Mouse (Mus musculus) forebrain, embryonic 11.5 days (tissue): ENCODE results near the gene Ppp1r9a. TPM values are rescaled to one million over a fixed set of nuclear protein-coding genes. Genes with fewer than 3 reads are reported as not detected.
A peak's percentile ranks its signal among the peaks of the same experiment; 100 is the strongest.

Experiments
- ATAC-seq: fragments of 200-750 bp; cut with Nextera tagmentation; replicated peaks from 2 replicates; pipeline ENCODE4 v1.8.0; 2017; ENCODE audit warnings: moderate TSS enrichment; ENCODE audit not compliant: low FRiP score
- DNase-seq: peaks from one replicate; pipeline ENCODE4 v3.0.0-alpha.2; 2017; ENCODE audit warnings: low spot score
- H3K27ac ChIP-seq: fragments of 300-500 bp; sonication (generic); 2 replicates; pipeline ENCODE4 v1.5.1; 2014; ENCODE audit warnings: low read depth, low read length
- H3K27me3 ChIP-seq: fragments of 300-500 bp; sonication (generic); 2 replicates; pipeline ENCODE4 v1.6.1; 2014; ENCODE audit warnings: mild to moderate bottlenecking, low read length, mixed read lengths; ENCODE audit not compliant: control insufficient read depth, insufficient read depth
- H3K36me3 ChIP-seq: fragments of 300-500 bp; sonication (generic); 2 replicates; pipeline ENCODE4 v1.6.1; 2014; ENCODE audit warnings: mild to moderate bottlenecking, low read length, moderate library complexity, mixed read lengths; ENCODE audit not compliant: control insufficient read depth, insufficient read depth
- H3K4me1 ChIP-seq: fragments of 300-500 bp; sonication (generic); replicated peaks from 2 replicates; pipeline ENCODE4 v1.6.1; 2014; ENCODE audit warnings: low read length, mixed read lengths; ENCODE audit not compliant: control insufficient read depth, insufficient read depth
- H3K4me2 ChIP-seq: fragments of 300-500 bp; sonication (generic); 2 replicates; pipeline ENCODE4 v1.6.1; 2014; ENCODE audit warnings: low read depth, mild to moderate bottlenecking, low read length, moderate library complexity, mixed read lengths; ENCODE audit not compliant: severe bottlenecking
- H3K4me3 ChIP-seq: fragments of 300-500 bp; sonication (generic); 2 replicates; pipeline ENCODE4 v1.5.1; 2014; ENCODE audit warnings: low read depth, low read length
- H3K9ac ChIP-seq: fragments of 300-500 bp; sonication (generic); 2 replicates; pipeline ENCODE4 v1.6.1; 2014; ENCODE audit warnings: low read length
- H3K9me3 ChIP-seq: fragments of 300-500 bp; sonication (generic); 2 replicates; pipeline ENCODE4 v1.6.1; 2016; ENCODE audit warnings: low read length, mixed read lengths; ENCODE audit not compliant: control insufficient read depth
- WGBS: fragments of 180-500 bp; shearing (Covaris S2); extraction: QIAGEN DNeasy Blood & Tissue Kit; methylation state at CpG from one replicate; pipeline ENCODE4 v1.1.7; 2014; 5-methylcytosine and 5-hydroxymethylcytosine counted together
- polyA plus RNA-seq: library from polyadenylated mRNA; unstranded; fragments of >200 nt; fragmentation: Nextera tagmentation; extraction: Ambion mirVana; gene quantifications from 2 replicates; pipeline ENCODE4 v1.2.1, GENCODE M21; 2014

The Ppp1r9a gene
- polyA plus RNA-seq, 1 experiment from 2014 or later = 29.2 TPM

GRCm38 (mm10) chr6:5000788-5001187 lies 98.1 kb downstream of the Ppp1r9a start:
- WGBS = 49% methylated on average over 8 of the region's 8 CpGs
- DNase-seq = no peak
- no peak overlapping the region for H3K4me2 ChIP-seq
- no peaks in the 10 kb centered on the region for H3K4me1 ChIP-seq
- no peaks in the 10 kb centered on the region for H3K27me3 ChIP-seq
- H3K36me3 ChIP-seq = no peaks in the 10 kb centered on the region
- H3K4me3 ChIP-seq = no peak overlapping the region
- no peak overlapping the region for H3K9ac ChIP-seq
- H3K27ac ChIP-seq = no peak overlapping the region
- peak; percentile 53; the same call in 1 of the 2 replicates for ATAC-seq
- no peaks in the 10 kb centered on the region for H3K9me3 ChIP-seq

- no peak for ATAC-seq
- 65% methylated on average over 22 of the region's 22 CpGs for WGBS
These were observed 103.0 kb downstream of the Ppp1r9a start for GRCm38 (mm10) chr6:5005491-5006275.

GRCm38 (mm10) chr6:5006283-5006946 lies 103.7 kb downstream of the Ppp1r9a start:
- no peak overlapping the region for H3K9ac ChIP-seq
- H3K9me3 ChIP-seq = no peaks in the 10 kb centered on the region
- ATAC-seq (no peak), DNase-seq (no peak)
- H3K4me1 ChIP-seq = peaks cover 7% of the 10 kb centered on the region
- H3K27ac ChIP-seq = no peak overlapping the region
- no peaks in the 10 kb centered on the region for H3K36me3 ChIP-seq
- no peak overlapping the region for H3K4me2 ChIP-seq
- no peak overlapping the region for H3K4me3 ChIP-seq
- no peaks in the 10 kb centered on the region for H3K27me3 ChIP-seq
- 84% methylated on average over 6 of the region's 6 CpGs for WGBS

More at GRCm38 (mm10) chr6:5005491-5006275, 103.0 kb downstream of the Ppp1r9a start:
- peaks cover 1% of the 10 kb centered on the region for H3K4me1 ChIP-seq
- no peaks in the 10 kb centered on the region for H3K36me3 ChIP-seq
- H3K4me2 ChIP-seq = no peak overlapping the region
- no peak overlapping the region for H3K4me3 ChIP-seq
- H3K9ac ChIP-seq = no peak overlapping the region
- no peaks in the 10 kb centered on the region for H3K27me3 ChIP-seq
- no peak overlapping the region for H3K27ac ChIP-seq
- DNase-seq = no peak
- no peaks in the 10 kb centered on the region for H3K9me3 ChIP-seq

- no peak for ATAC-seq
- Histone ChIP-seq H3K9ac (no peak overlapping the region), H3K4me2 (no peak overlapping the region), H3K4me3 (no peak overlapping the region), H3K27ac (no peak overlapping the region), H3K4me1 (peaks cover 11% of the 10 kb centered on the region), H3K36me3 (no peaks in the 10 kb centered on the region), H3K27me3 (no peaks in the 10 kb centered on the region), H3K9me3 (no peaks in the 10 kb centered on the region)
- DNase-seq = no peak
- WGBS = 55% methylated on average over 2 of the region's 2 CpGs
These were observed 105.4 kb downstream of the Ppp1r9a start for GRCm38 (mm10) chr6:5008166-5008565.

- 76% methylated on average over 15 of the region's 15 CpGs for WGBS
- no peak overlapping the region for H3K4me3 ChIP-seq
- H3K9ac ChIP-seq = no peak overlapping the region
- DNase-seq (no peak), ATAC-seq (no peak)
- peaks cover 13% of the 10 kb centered on the region for H3K4me1 ChIP-seq
- no peak overlapping the region for H3K27ac ChIP-seq
- H3K9me3 ChIP-seq = no peaks in the 10 kb centered on the region
- no peaks in the 10 kb centered on the region for H3K36me3 ChIP-seq
- H3K27me3 ChIP-seq = no peaks in the 10 kb centered on the region
- no peak overlapping the region for H3K4me2 ChIP-seq
These were observed 105.9 kb downstream of the Ppp1r9a start for GRCm38 (mm10) chr6:5008603-5009002.

GRCm38 (mm10) chr6:5010553-5011416 lies 108.1 kb downstream of the Ppp1r9a start:
- peak; percentile 59 for DNase-seq
- no peak overlapping the region for H3K9ac ChIP-seq
- peaks cover 13% of the 10 kb centered on the region for H3K4me1 ChIP-seq

GRCm38 (mm10) chr6:5012794-5013193 lies 110.1 kb downstream of the Ppp1r9a start:
- WGBS = 4% methylated on average over 4 of the region's 4 CpGs
- Histone ChIP-seq H3K27ac (no peak overlapping the region), H3K9ac (no peak overlapping the region), H3K4me3 (no peak overlapping the region), H3K27me3 (no peaks in the 10 kb centered on the region), H3K36me3 (no peaks in the 10 kb centered on the region), H3K4me2 (no peak overlapping the region), H3K4me1 (peaks cover 12% of the 10 kb centered on the region), H3K9me3 (no peaks in the 10 kb centered on the region)
- ATAC-seq (0 out of 2 replicates have a peak, but pooled peaks have one; percentile 16), DNase-seq (no peak)

More at GRCm38 (mm10) chr6:5010553-5011416, 108.1 kb downstream of the Ppp1r9a start:
- H3K27ac ChIP-seq = peak overlapping the region; percentile 51; the same call in 1 of the 2 replicates
- WGBS = 10% methylated on average over 11 of the region's 11 CpGs
- no peaks in the 10 kb centered on the region for H3K27me3 ChIP-seq
- H3K36me3 ChIP-seq = no peaks in the 10 kb centered on the region
- peak; percentile 83 for ATAC-seq
- no peak overlapping the region for H3K4me2 ChIP-seq
- H3K4me3 ChIP-seq = no peak overlapping the region
- no peaks in the 10 kb centered on the region for H3K9me3 ChIP-seq

- Histone ChIP-seq H3K27me3 (no peaks in the 10 kb centered on the region), H3K9ac (no peak overlapping the region), H3K4me2 (no peak overlapping the region), H3K36me3 (no peaks in the 10 kb centered on the region), H3K27ac (no peak overlapping the region), H3K4me3 (no peak overlapping the region), H3K4me1 (peaks cover 12% of the 10 kb centered on the region), H3K9me3 (no peaks in the 10 kb centered on the region)
- ATAC-seq (no peak), DNase-seq (no peak)
- 94% methylated on average over 6 of the region's 6 CpGs for WGBS
These were observed 111.8 kb downstream of the Ppp1r9a start for GRCm38 (mm10) chr6:5014567-5014966.
